Mouse (Mus musculus) monocyte, adult 59 days (primary cell): Measurements from ENCODE around the gene Notum. TPM values are rescaled to one million over a fixed set of nuclear protein-coding genes. Genes with fewer than 3 reads are reported as not detected.

Experiments used
- total RNA-seq, 2 experiments: library from RNA; stranded (reverse); gene quantifications; one replicate each; pipeline ENCODE4 v1.2.4; 2023

Notum gene
- not detected for total RNA-seq

GRCm38 (mm10) chr11:120661076-120661460 lies at the start of gene Notum:
TSS of gene Notum (minus strand) at chr11:120661175.

GRCm38 (mm10) chr11:120672687-120673593 lies 12.0 kb upstream of the Notum start, which contains the start of gene Aspscr1:
TSS of gene Aspscr1 (plus strand) at chr11:120672973.

GRCm38 (mm10) chr11:120648001-120648476 lies 12.9 kb downstream of the Notum start, which contains the start of gene Myadml2:
TSS of gene Myadml2 (minus strand) at chr11:120648158.

GRCm38 (mm10) chr11:120643601-120643987 lies 17.4 kb downstream of the Notum start, which contains the start of gene Pycr1:
TSS of gene Pycr1 (minus strand) at chr11:120643769.

GRCm38 (mm10) chr11:120633520-120634343 lies 27.2 kb downstream of the Notum start, which contains the start of gene Mafg:
TSS of gene Mafg (minus strand) at chr11:120633600.

GRCm38 (mm10) chr11:120625152-120625775 lies 35.7 kb downstream of the Notum start, which contains the start of gene Sirt7:
TSS of gene Sirt7 (minus strand) at chr11:120625240.

GRCm38 (mm10) chr11:120617519-120618112 lies 43.4 kb downstream of the Notum start, which contains the start of gene Pcyt2:
TSS of gene Pcyt2 (minus strand) at chr11:120617936.

GRCm38 (mm10) chr11:120608241-120609034 lies 52.5 kb downstream of the Notum start, which contains the start of gene Npb:
TSS of gene Npb (plus strand) at chr11:120608477.

Other genes starting within 250 kb of the Notum start
- 10 to 100 TPM; 52.6 to 67.1 TPM for gene Nploc4, start 223.5 kb downstream of the Notum start, total RNA-seq
- 10 to 100 TPM in 1 of 2 experiments, 1 to 10 TPM in 1; 1.9 to 17.2 TPM for gene Tspan10, start 218.5 kb downstream of the Notum start, total RNA-seq
- gene Pde6g, start 207.7 kb downstream of the Notum start, total RNA-seq, result under 1 TPM in 1 of 2 experiments, not detected in 1; 0.36 TPM
- gene Oxld1, start 203.1 kb downstream of the Notum start, total RNA-seq, result 1 to 10 TPM; 8.9 to 9.5 TPM
- gene Ccdc137, start 203.1 kb downstream of the Notum start, total RNA-seq, result 10 to 100 TPM; 11.6 to 12.6 TPM
- 10 to 100 TPM in 1 of 2 experiments, 1 to 10 TPM in 1; 7.8 to 11.3 TPM for gene Arl16, start 193.6 kb downstream of the Notum start, total RNA-seq
- gene Mrpl12, start 176.6 kb downstream of the Notum start, total RNA-seq, result 10 to 100 TPM; 25.0 to 26.6 TPM
- 10 to 100 TPM; 11.1 to 14.2 TPM for gene Slc25a10, start 169.3 kb downstream of the Notum start, total RNA-seq
- gene Gcgr, start 130.5 kb downstream of the Notum start, total RNA-seq, result not detected
- 10 to 100 TPM; 52.0 to 52.6 TPM for gene Mcrip1, start 111.4 kb downstream of the Notum start, total RNA-seq
- not detected for gene Ppp1r27, start 110.0 kb downstream of the Notum start, total RNA-seq
- gene P4hb, start 87.9 kb downstream of the Notum start, total RNA-seq, result 100 to 1,000 TPM; 348 to 375 TPM
- 100 to 1,000 TPM; 623 to 655 TPM for gene Arhgdia, start 79.6 kb downstream of the Notum start, total RNA-seq
- gene Alyref, start 62.8 kb downstream of the Notum start, total RNA-seq, result 100 to 1,000 TPM in 1 of 2 experiments, 10 to 100 TPM in 1; 90.1 to 103 TPM
- gene Anapc11, start 62.8 kb downstream of the Notum start, total RNA-seq, result 10 to 100 TPM; 55.8 to 56.4 TPM
- gene Npb, start 52.7 kb downstream of the Notum start, total RNA-seq, result 1 to 10 TPM in 1 of 2 experiments, not detected in 1; 1.4 TPM
- 10 to 100 TPM; 66.8 to 75.4 TPM for gene Pcyt2, start 43.2 kb downstream of the Notum start, total RNA-seq
- 100 to 1,000 TPM; 122 to 125 TPM for gene Sirt7, start 35.9 kb downstream of the Notum start, total RNA-seq
- 100 to 1,000 TPM in 1 of 2 experiments, 10 to 100 TPM in 1; 96.6 to 101 TPM for gene Mafg, start 27.6 kb downstream of the Notum start, total RNA-seq
- under 1 TPM in 1 of 2 experiments, not detected in 1; 0.27 TPM for gene Pycr1, start 17.4 kb downstream of the Notum start, total RNA-seq
- not detected for gene Myadml2, start 13.0 kb downstream of the Notum start, total RNA-seq
- gene Aspscr1, start 11.8 kb upstream of the Notum start, total RNA-seq, result 10 to 100 TPM; 77.9 to 83.1 TPM
- 10 to 100 TPM; 34.6 to 45.6 TPM for gene Cenpx, start 52.6 kb upstream of the Notum start, total RNA-seq
- 10 to 100 TPM; 30.5 to 36.0 TPM for gene Lrrc45, start 52.8 kb upstream of the Notum start, total RNA-seq
- 1 to 10 TPM; 1.0 to 2.9 TPM for gene Rac3, start 60.3 kb upstream of the Notum start, total RNA-seq
- gene Dcxr, start 66.1 kb upstream of the Notum start, total RNA-seq, result 10 to 100 TPM; 26.2 to 29.1 TPM
- 10 to 100 TPM; 11.8 to 24.2 TPM for gene Cbr2, start 70.9 kb upstream of the Notum start, total RNA-seq
- gene Hmga1b, start 101.6 kb upstream of the Notum start, total RNA-seq, result 10 to 100 TPM; 40.5 to 48.6 TPM
- gene Rfng, start 123.0 kb upstream of the Notum start, total RNA-seq, result 10 to 100 TPM; 16.9 to 20.9 TPM
- 10 to 100 TPM; 53.1 to 57.5 TPM for gene Gps1, start 123.1 kb upstream of the Notum start, total RNA-seq
- gene Dus1l, start 135.2 kb upstream of the Notum start, total RNA-seq, result 10 to 100 TPM; 39.3 to 50.0 TPM
- 10 to 100 TPM; 46.7 to 64.3 TPM for gene Fasn, start 163.4 kb upstream of the Notum start, total RNA-seq